Mouse (Mus musculus) lung, postnatal 10 days (tissue): ENCODE measurements at regions not wholly inside any gene's neighbourhood (a gene's known extent, or its start where the extent isn't known, plus 50 kb on each side); places are given as distances from the start of the nearest gene placed in this dataset.
"Not testable (repeated sequence)": the region's sequence is repeated elsewhere in the genome, so short reads cannot be mapped to it uniquely, and the experiment has no call there.

ENCODE experiments used
- DNase-seq: peaks from one replicate; pipeline ENCODE4 v3.0.0; 2021

GRCm38 (mm10) chr3:117265790-117266189 lies 94.9 kb downstream of the Plppr4 start:
- no peak for DNase-seq

- DNase-seq, result no peak
Observed at GRCm38 (mm10) chr3:117247833-117248232, 112.8 kb downstream of the Plppr4 start.

- DNase-seq, result no peak
Observed at GRCm38 (mm10) chr3:117241810-117242209, 118.9 kb downstream of the Plppr4 start.

- DNase-seq, result no peak
Observed at GRCm38 (mm10) chr3:117226616-117227015, 134.1 kb downstream of the Plppr4 start.

GRCm38 (mm10) chr3:117225041-117225440 lies 135.6 kb downstream of the Plppr4 start:
- DNase-seq, result no peak

GRCm38 (mm10) chr3:117217952-117218351 lies 142.7 kb downstream of the Plppr4 start:
- peak; percentile 4 for DNase-seq

- DNase-seq, result no peak
Observed at GRCm38 (mm10) chr3:117191903-117192302, 168.8 kb downstream of the Plppr4 start.

GRCm38 (mm10) chr3:117188782-117189500 lies 171.7 kb downstream of the Plppr4 start:
- no peak for DNase-seq

- DNase-seq, result no peak
Observed at GRCm38 (mm10) chr3:117183654-117184184, 177.0 kb downstream of the Plppr4 start.

GRCm38 (mm10) chr3:117169740-117170139 lies 190.9 kb downstream of the Plppr4 start:
- DNase-seq, result no peak

GRCm38 (mm10) chr3:117163046-117163445 lies 194.3 kb upstream of the Palmd start:
- no peak for DNase-seq

- not testable (repeated sequence) for DNase-seq
Observed at GRCm38 (mm10) chr3:117160689-117161088, 191.9 kb upstream of the Palmd start.

GRCm38 (mm10) chr3:117155274-117155673 lies 186.5 kb upstream of the Palmd start:
- DNase-seq, result no peak

- no peak for DNase-seq
Observed at GRCm38 (mm10) chr3:117153011-117153473, 184.3 kb upstream of the Palmd start.

- DNase-seq, result no peak
Observed at GRCm38 (mm10) chr3:117152414-117152813, 183.6 kb upstream of the Palmd start.

GRCm38 (mm10) chr3:117147414-117147813 lies 178.6 kb upstream of the Palmd start:
- DNase-seq, result peak; percentile 5

GRCm38 (mm10) chr3:117139835-117140234 lies 171.0 kb upstream of the Palmd start:
- no peak for DNase-seq

GRCm38 (mm10) chr3:117138720-117139119 lies 169.9 kb upstream of the Palmd start:
- no peak for DNase-seq

- no peak for DNase-seq
Observed at GRCm38 (mm10) chr3:117132897-117133296, 164.1 kb upstream of the Palmd start.

- no peak for DNase-seq
Observed at GRCm38 (mm10) chr3:117122211-117122610, 153.4 kb upstream of the Palmd start.

- peak; percentile 64 for DNase-seq
Observed at GRCm38 (mm10) chr3:117120086-117121055, 151.6 kb upstream of the Palmd start.

GRCm38 (mm10) chr3:117119576-117119975 lies 150.8 kb upstream of the Palmd start:
- DNase-seq, result no peak

GRCm38 (mm10) chr3:117117838-117118237 lies 149.1 kb upstream of the Palmd start:
- no peak for DNase-seq
